Mouse (Mus musculus): ENCODE measurements at regions not wholly inside any gene's neighbourhood (a gene's known extent, or its start where the extent isn't known, plus 50 kb on each side); places are given as distances from the start of the nearest gene placed in this dataset.
A peak's percentile ranks its signal among the peaks of the same experiment; 100 is the strongest.

- no peak for DNase-seq (ENCODE audit: low spot score in 2 of 2)
These were observed 410.2 kb upstream of the Sall1 start for GRCm38 (mm10) chr8:89454197-89454596.

GRCm38 (mm10) chr8:89453724-89454123 lies 409.8 kb upstream of the Sall1 start:
- DNase-seq (ENCODE audit: low spot score in 2 of 2) = no peak

- no peak for DNase-seq (ENCODE audit: low spot score in 2 of 2)
These were observed 400.5 kb upstream of the Sall1 start for GRCm38 (mm10) chr8:89444466-89444865.

- DNase-seq (ENCODE audit: low spot score in 2 of 2) = no peak
These were observed 395.3 kb upstream of the Sall1 start for GRCm38 (mm10) chr8:89439304-89439703.

GRCm38 (mm10) chr8:89426969-89427368 lies 383.0 kb upstream of the Sall1 start:
- no peak for DNase-seq (ENCODE audit: low spot score in 2 of 2)

GRCm38 (mm10) chr8:89415287-89415686 lies 371.3 kb upstream of the Sall1 start:
- DNase-seq (ENCODE audit: low spot score in 2 of 2) = no peak

- no peak for DNase-seq (ENCODE audit: low spot score in 2 of 2)
These were observed 368.5 kb upstream of the Sall1 start for GRCm38 (mm10) chr8:89412500-89412899.

GRCm38 (mm10) chr8:89412046-89412445 lies 368.1 kb upstream of the Sall1 start:
- DNase-seq (ENCODE audit: low spot score in 2 of 2) = no peak

GRCm38 (mm10) chr8:89406688-89407087 lies 362.7 kb upstream of the Sall1 start:
- DNase-seq (ENCODE audit: low spot score in 2 of 2) = no peak

GRCm38 (mm10) chr8:89404287-89404686 lies 360.3 kb upstream of the Sall1 start:
- DNase-seq (ENCODE audit: low spot score in 2 of 2) = no peak

GRCm38 (mm10) chr8:89396673-89397072 lies 352.7 kb upstream of the Sall1 start:
- peak in 1 of 2 experiments; percentile 27 for DNase-seq (ENCODE audit: low spot score in 2 of 2)

- no peak for DNase-seq (ENCODE audit: low spot score in 2 of 2)
These were observed 348.8 kb upstream of the Sall1 start for GRCm38 (mm10) chr8:89392749-89393148.

GRCm38 (mm10) chr8:89388761-89389160 lies 344.8 kb upstream of the Sall1 start:
- no peak for DNase-seq (ENCODE audit: low spot score in 2 of 2)

- DNase-seq (ENCODE audit: low spot score in 2 of 2) = no peak
These were observed 343.3 kb upstream of the Sall1 start for GRCm38 (mm10) chr8:89387295-89387694.

- no peak for DNase-seq (ENCODE audit: low spot score in 2 of 2)
These were observed 341.1 kb upstream of the Sall1 start for GRCm38 (mm10) chr8:89385028-89385427.

GRCm38 (mm10) chr8:89383781-89384180 lies 339.8 kb upstream of the Sall1 start:
- peak in 1 of 2 experiments; percentile 12 for DNase-seq (ENCODE audit: low spot score in 2 of 2)

- DNase-seq (ENCODE audit: low spot score in 2 of 2) = no peak
These were observed 338.8 kb upstream of the Sall1 start for GRCm38 (mm10) chr8:89382538-89383380.

- no peak for DNase-seq (ENCODE audit: low spot score in 2 of 2)
These were observed 336.5 kb upstream of the Sall1 start for GRCm38 (mm10) chr8:89380436-89380835.

- no peak for DNase-seq (ENCODE audit: low spot score in 2 of 2)
These were observed 328.8 kb upstream of the Sall1 start for GRCm38 (mm10) chr8:89372761-89373160.

- no peak for DNase-seq (ENCODE audit: low spot score in 2 of 2)
These were observed 327.8 kb upstream of the Sall1 start for GRCm38 (mm10) chr8:89371773-89372132.

- DNase-seq (ENCODE audit: low spot score in 2 of 2) = no peak
These were observed 327.1 kb upstream of the Sall1 start for GRCm38 (mm10) chr8:89370816-89371772.

- no peak for DNase-seq (ENCODE audit: low spot score in 2 of 2)
These were observed 321.5 kb upstream of the Sall1 start for GRCm38 (mm10) chr8:89365430-89365829.

GRCm38 (mm10) chr8:89358411-89358810 lies 314.4 kb upstream of the Sall1 start:
- DNase-seq (ENCODE audit: low spot score in 2 of 2) = peak; percentile 7 to 8
